Mouse (Mus musculus): ENCODE results near the gene Olfr1241.

Gene Olfr1241

DNA sequence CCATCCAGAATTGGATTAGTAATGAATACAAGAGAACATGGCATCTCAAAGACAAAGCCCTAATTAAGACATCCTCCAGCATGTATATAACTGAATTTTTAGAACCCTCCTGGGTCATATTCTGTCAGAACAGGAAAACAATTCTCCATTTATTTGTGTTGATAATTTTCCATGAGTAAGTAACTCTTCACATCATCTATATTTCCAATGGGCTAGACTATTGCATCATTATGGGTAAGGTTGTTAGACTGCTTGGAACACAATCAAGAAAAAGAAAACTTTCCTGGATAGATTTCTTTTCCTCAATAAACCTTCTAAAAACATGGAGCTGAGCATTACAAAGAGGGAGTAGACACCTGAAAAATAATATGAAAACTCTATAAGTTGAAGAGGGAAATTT lies at the start of gene Olfr1241:
TSS of gene Olfr1241 (minus strand) at position 101 of the 400 bp plus-strand sequence.
- DNase-seq (ENCODE audit: low read depth), result no peak

DNA sequence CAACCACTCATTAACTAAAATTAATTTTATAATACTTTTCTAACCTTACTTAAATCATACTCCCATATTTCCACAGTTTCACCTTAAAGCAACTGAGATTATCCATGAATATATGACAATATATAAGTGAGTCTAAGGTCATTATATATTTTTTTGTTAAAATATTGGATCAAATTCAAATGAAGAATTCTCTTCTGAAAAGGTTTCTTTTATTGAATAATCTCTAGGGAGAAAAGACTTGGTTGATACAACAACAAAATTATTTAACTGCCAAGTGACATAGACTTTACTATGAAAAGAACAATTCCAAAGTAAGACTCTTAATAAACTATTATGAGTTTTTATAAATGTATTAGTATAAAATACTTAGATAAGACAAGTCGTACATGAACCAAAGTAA lies 44.5 kb upstream of the Olfr1241 start, which contains the start of gene Olfr1243:
TSS of gene Olfr1243 (minus strand) at position 101 of the 400 bp plus-strand sequence.
- DNase-seq (ENCODE audit: low read depth), result no peak

DNA sequence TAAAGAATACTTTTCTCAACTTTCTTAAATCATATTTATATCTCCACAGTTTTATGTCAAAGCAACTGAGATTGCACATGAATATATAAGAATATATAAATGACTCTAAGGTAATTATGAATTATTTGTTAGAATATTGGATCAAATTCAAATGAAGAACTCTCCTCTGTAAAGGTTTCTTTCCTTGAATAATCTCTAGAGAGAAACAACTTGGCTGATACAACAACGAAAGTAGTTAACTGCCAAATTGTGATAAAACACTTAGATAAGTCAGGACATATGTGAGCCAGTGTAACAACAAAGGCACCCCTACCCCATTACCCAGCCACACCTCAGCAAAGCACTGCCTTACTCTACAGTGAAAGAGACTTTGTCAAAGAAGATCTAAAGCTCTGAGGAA lies 11.3 kb upstream of the Olfr1241 start, which contains the start of gene Olfr1242:
TSS of gene Olfr1242 (minus strand) at position 101 of the 400 bp plus-strand sequence.
- no peak for DNase-seq (ENCODE audit: low read depth)

DNA sequence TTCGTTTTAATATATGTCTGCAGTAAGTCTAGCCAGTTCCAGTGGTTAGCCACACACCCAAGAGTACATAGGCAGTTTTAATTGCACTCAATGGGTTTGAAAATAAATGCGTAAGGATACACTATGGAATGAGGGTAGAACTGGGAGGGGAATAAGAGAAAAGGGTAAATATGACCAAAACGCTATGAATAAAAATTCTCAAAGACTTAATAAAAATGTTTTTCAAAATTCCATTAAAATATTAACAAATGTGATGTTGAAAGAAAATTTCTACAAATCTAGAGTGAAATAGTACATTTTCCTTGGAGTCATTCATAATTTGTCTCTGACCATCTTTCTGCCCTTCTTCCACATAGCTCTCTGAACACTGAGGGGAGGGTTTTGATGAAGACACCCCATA lies 44.0 kb downstream of the Olfr1241 start, which contains the start of gene Olfr1240:
TSS of gene Olfr1240 (minus strand) at position 101 of the 400 bp plus-strand sequence.
- no peak for DNase-seq (ENCODE audit: low read depth)
